Mouse (Mus musculus) kidney, embryonic 16.5 days (tissue): ENCODE results near the gene Cox6b1. TPM values are rescaled to one million over a fixed set of nuclear protein-coding genes. Genes with fewer than 3 reads are reported as not detected.

Experiments used
- ATAC-seq: fragments of 200-750 bp; cut with Nextera tagmentation; 2 replicates; pipeline ENCODE4 v1.8.0; 2017; ENCODE audit warnings: moderate TSS enrichment; ENCODE audit not compliant: low FRiP score, low TSS enrichment
- H3K27ac ChIP-seq: fragments of 300-500 bp; sonication (generic); 2 replicates; pipeline ENCODE4 v1.5.1; 2014; ENCODE audit warnings: low read length
- H3K27me3 ChIP-seq: fragments of 300-500 bp; sonication (generic); 2 replicates; pipeline ENCODE4 v1.6.1; 2014; ENCODE audit warnings: low read length, control low read depth, mixed read lengths; ENCODE audit not compliant: insufficient read depth
- H3K36me3 ChIP-seq: fragments of 300-500 bp; sonication (generic); 2 replicates; pipeline ENCODE4 v1.6.1; 2014; ENCODE audit warnings: low read length, control low read depth, mixed read lengths; ENCODE audit not compliant: insufficient read depth
- H3K4me1 ChIP-seq: fragments of 300-500 bp; sonication (generic); 2 replicates; pipeline ENCODE4 v1.6.1; 2014; ENCODE audit warnings: low read length, control low read depth, mixed read lengths; ENCODE audit not compliant: insufficient read depth
- H3K4me2 ChIP-seq: fragments of 300-500 bp; sonication (generic); replicated peaks from 2 replicates; pipeline ENCODE4 v1.6.1; 2014; ENCODE audit warnings: low read depth, low read length
- H3K4me3 ChIP-seq: fragments of 300-500 bp; sonication (generic); 2 replicates; pipeline ENCODE4 v1.5.1; 2014; ENCODE audit warnings: mild to moderate bottlenecking, low read length
- H3K9ac ChIP-seq: fragments of 300-500 bp; sonication (generic); replicated peaks from 2 replicates; pipeline ENCODE4 v1.6.1; 2014; ENCODE audit warnings: low read length
- H3K9me3 ChIP-seq: fragments of 300-500 bp; sonication (generic); 2 replicates; pipeline ENCODE4 v1.6.1; 2016; ENCODE audit warnings: low read length, control low read depth
- WGBS: fragments of 180-500 bp; shearing (Covaris S2); extraction: QIAGEN DNeasy Blood & Tissue Kit; methylation state at CpG from one replicate; pipeline ENCODE4 v1.1.7; 2014; 5-methylcytosine and 5-hydroxymethylcytosine counted together
- polyA plus RNA-seq: library from polyadenylated mRNA; unstranded; fragments of >200 nt; fragmentation: Nextera tagmentation; extraction: Ambion mirVana; gene quantifications from 2 replicates; pipeline ENCODE4 v1.2.1, GENCODE M21; 2015

The Cox6b1 gene
- polyA plus RNA-seq, 1 experiment from 2014 or later: 1,049 TPM

DNA sequence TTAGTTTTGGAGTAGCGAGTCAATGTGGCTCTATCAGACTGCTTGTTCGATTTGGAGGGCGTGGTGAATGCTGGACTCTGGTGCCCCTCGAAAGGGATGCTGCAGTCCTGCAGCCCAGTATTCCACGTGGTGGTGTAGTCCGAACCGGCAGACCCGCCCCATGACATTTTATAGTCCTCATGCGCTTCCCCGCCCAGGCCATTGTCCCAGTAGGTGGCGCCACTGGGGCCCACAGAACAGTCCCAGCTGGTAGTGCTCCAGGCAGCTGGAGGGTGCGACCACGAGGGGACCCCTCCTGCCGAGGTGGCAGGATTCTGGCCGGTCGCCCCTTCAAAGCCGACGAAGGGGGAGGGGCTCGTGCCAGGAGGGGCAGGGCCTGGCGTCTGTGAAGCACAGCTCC lies 8.7 kb upstream of the Cox6b1 start:
- Histone ChIP-seq H3K4me2 (peak overlapping the region; percentile 40), H3K9ac (no peak overlapping the region; the same call in 1 of the 2 replicates), H3K4me3 (peak overlapping the region; percentile 29), H3K27ac (no peak overlapping the region), H3K9me3 (no peaks in the 10 kb centered on the region), H3K36me3 (no peaks in the 10 kb centered on the region), H3K4me1 (peaks cover 15% of the 10 kb centered on the region), H3K27me3 (peaks cover 62% of the 10 kb centered on the region)
- WGBS: under 1% methylated on average over 20 of the region's 20 CpGs
- ATAC-seq: peak; percentile 76

DNA sequence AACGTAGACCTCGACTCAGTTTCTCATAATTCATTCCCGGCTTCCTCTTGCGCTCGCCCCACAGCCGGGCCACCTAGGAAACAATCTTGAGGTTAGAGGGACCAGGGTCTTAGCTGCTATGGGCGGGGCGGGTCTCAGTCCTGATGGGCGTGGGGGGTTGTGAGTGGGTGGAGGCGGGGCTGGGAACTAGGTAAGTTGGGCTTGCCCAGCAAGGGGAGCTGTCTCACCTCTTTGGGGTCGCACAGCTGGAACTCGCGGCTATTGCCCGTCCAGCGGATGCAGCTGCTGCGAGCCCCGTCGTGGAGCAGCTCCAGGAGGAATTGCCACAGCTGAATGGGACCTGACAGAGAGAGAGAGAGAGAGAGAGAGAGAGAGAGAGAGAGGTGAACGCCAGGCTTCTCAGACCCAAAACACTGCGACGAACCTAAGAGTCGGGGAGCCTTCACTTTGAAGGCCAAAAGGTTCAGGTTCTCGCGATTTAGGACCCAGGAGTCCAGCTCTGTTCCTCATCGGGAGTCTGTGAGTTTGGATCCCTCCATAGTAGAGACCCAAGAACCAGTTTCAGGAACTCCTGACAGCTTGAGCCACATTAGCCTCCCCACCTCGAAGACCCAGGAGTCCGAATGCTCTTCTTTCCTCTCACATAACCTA lies 7.9 kb upstream of the Cox6b1 start:
- 3% methylated on average over 27 of the region's 27 CpGs for WGBS

DNA sequence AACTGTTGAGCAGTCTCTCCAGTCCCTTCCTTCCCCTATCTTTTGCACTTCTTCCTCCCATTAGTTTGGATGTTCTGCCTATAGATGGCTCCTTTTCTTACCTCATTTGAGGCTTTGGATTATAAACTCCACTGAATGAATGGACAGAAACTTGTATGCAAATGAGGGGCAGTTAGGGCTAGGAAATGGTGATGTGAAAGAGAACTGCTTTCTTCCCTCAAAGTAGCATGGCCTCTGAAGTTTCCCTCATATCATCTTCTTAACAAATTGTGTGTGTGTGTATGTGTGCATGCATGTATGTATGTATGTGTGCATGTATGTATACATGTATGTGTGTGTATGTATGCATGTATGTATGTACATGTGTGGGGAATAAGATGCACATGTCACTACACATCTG lies 3.1 kb upstream of the Cox6b1 start:
- no peak for ATAC-seq
- no peaks in the 10 kb centered on the region for H3K9me3 ChIP-seq
- H3K27me3 ChIP-seq: peaks cover 35% of the 10 kb centered on the region

More for the DNA sequence above, 7.9 kb upstream of the Cox6b1 start:
- Histone ChIP-seq H3K36me3 (no peaks in the 10 kb centered on the region), H3K4me3 (peak overlapping the region; percentile 29; the same call in 1 of the 2 replicates), H3K9ac (no peak overlapping the region), H3K4me2 (0 out of 2 replicates have a peak overlapping the region, but pooled peaks have one; percentile 40), H3K9me3 (no peaks in the 10 kb centered on the region), H3K27me3 (peaks cover 62% of the 10 kb centered on the region), H3K27ac (no peak overlapping the region), H3K4me1 (peaks cover 8% of the 10 kb centered on the region)
- no peak for ATAC-seq

DNA sequence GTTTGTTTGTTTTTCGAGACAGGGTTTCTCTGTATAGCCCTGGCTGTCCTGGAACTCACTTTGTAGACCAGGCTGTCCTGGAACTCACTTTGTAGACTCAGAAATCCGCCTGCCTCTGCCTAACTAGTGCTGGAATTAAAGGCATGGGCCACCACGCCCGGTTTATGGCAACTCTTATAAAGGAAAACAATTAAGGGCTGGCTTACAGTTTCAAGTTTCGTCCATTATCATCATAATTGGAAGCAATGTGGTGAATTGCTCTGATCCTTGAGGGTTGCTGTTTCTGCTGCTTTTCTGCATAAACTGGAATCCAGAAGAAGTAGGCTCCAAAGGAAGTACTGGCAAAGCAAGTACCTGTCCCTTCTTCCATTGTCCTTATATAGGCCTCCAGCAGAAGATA lies 696 bp upstream of the Cox6b1 start:
- 83% methylated on average over 5 of the region's 5 CpGs for WGBS
- ATAC-seq: no peak
- Histone ChIP-seq H3K4me1 (peaks cover 7% of the 10 kb centered on the region), H3K9me3 (no peaks in the 10 kb centered on the region), H3K36me3 (peaks cover 27% of the 10 kb centered on the region), H3K27ac (no peak overlapping the region), H3K27me3 (peaks cover 14% of the 10 kb centered on the region; the same call in 1 of the 2 replicates), H3K4me2 (peak overlapping the region; percentile 62; the same call in 1 of the 2 replicates), H3K9ac (no peak overlapping the region), H3K4me3 (no peak overlapping the region)

More for the DNA sequence above, 3.1 kb upstream of the Cox6b1 start:
- Histone ChIP-seq H3K27ac (no peak overlapping the region), H3K4me3 (no peak overlapping the region), H3K9ac (no peak overlapping the region), H3K4me1 (peaks cover 7% of the 10 kb centered on the region), H3K36me3 (0 out of 2 replicates have a peak, but pooled peaks cover 3% of the 10 kb centered on the region), H3K4me2 (no peak overlapping the region)

DNA sequence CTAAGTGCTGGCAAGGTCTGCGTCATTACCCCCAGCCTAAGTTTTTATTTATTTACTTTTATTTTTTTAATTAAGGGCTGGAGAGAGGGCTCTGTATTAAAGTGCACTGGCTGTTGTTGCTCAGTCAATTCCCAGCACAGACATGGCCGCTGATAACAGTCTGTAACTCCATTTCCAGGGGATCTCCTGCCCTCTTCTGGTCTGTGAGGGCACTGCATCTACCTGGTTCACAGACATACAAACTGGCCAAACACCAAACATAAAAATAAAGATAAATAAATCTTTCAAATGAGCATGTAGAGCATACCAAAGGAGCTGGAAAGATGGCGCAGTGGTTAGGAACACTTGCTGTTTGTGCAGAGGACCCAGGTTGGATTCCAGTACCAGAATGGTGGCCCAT lies 6.7 kb downstream of the Cox6b1 start:
- WGBS: 83% methylated on average over 3 of the region's 3 CpGs
- H3K36me3 ChIP-seq: peaks cover 68% of the 10 kb centered on the region

DNA sequence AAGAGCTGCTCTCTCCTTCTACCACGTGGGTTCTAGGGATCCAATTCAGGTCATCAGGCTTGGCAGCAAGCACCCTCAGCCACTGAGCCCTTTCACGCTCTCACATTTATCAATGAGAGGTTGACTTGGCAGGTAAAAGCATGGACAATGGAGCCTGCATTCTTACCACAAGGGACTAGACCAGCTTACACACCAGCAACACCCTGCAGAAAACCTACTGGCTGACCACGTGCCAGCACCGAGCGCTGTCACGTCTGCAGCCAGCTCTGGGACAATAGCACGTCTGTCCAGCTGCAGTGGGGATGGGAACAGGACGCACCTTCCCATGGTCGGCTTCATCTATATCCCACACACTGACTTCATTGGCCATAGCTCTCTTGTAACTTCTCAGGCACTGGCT lies 7.3 kb downstream of the Cox6b1 start:
- H3K27ac ChIP-seq: no peak overlapping the region
- ATAC-seq: no peak
- WGBS: 96% methylated on average over 9 of the region's 9 CpGs

More for the DNA sequence above, 6.7 kb downstream of the Cox6b1 start:
- no peak overlapping the region for H3K9ac ChIP-seq
- no peaks in the 10 kb centered on the region for H3K9me3 ChIP-seq
- H3K27me3 ChIP-seq: no peaks in the 10 kb centered on the region
- H3K4me3 ChIP-seq: no peak overlapping the region
- ATAC-seq: no peak
- H3K4me1 ChIP-seq: no peaks in the 10 kb centered on the region
- no peak overlapping the region for H3K27ac ChIP-seq
- no peak overlapping the region for H3K4me2 ChIP-seq

DNA sequence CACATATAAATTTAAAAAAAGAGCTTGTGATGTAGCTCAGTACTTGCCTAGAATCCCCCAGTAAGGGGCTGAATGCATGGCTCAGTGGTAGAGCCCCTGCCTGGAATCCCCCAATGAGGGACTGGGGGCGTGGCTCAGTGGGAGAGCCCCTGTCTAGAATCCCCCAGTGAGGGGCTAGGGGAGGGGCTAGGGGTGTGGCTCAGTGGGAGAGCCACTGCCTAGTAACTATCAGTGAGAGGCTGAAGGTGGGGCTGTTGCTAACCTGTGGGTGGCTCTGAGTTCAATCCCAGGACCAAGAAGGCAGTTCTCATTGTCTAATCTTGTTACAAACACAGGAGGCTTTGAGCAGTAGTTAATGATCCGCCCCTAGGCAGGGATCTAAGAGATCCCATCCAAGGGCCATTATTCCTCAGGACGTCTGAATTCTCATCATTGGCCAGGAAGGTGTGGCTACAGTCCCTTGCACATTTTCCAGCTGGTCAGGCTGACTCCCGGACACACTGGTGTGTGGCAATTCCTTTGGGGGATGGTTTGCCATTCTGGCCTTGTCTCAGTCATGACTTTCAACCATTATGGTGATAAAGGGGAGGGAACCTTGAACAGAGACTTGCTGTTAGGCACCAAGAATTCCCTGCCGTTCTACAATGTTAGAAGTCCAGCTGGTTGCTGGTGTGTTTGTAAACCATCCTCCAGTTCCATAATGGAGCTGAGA lies 10.7 kb downstream of the Cox6b1 start:
- Histone ChIP-seq H3K9me3 (no peaks in the 10 kb centered on the region), H3K9ac (no peak overlapping the region), H3K27me3 (no peaks in the 10 kb centered on the region), H3K27ac (no peak overlapping the region), H3K4me3 (no peak overlapping the region), H3K4me1 (peaks cover 12% of the 10 kb centered on the region), H3K4me2 (no peak overlapping the region), H3K36me3 (peaks cover 43% of the 10 kb centered on the region)
- ATAC-seq: no peak
- 67% methylated on average over 5 of the region's 5 CpGs for WGBS

More for the DNA sequence above, 7.3 kb downstream of the Cox6b1 start:
- Histone ChIP-seq H3K4me2 (no peak overlapping the region), H3K4me3 (no peak overlapping the region), H3K9me3 (no peaks in the 10 kb centered on the region), H3K4me1 (no peaks in the 10 kb centered on the region), H3K36me3 (peaks cover 63% of the 10 kb centered on the region), H3K27me3 (no peaks in the 10 kb centered on the region), H3K9ac (no peak overlapping the region)

DNA sequence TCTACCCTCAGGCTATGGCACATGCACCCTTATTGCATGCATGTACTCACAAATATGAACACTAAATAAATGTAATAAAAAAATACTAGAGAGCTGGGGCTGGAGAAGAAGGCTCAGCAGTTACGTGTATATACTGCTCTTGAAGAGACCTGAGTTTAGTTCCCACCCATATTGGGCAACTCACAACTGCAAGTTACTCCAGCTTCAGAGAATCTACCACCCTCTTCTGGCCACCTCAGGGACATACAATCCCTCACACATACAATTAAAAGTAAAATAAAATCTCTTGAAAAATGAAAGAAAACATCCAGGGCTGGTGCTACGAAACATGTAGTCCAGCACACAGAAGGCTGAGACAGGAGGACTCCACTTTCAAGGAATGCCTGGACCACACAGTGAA lies 11.5 kb downstream of the Cox6b1 start:
- no peaks in the 10 kb centered on the region for H3K9me3 ChIP-seq
- H3K4me1 ChIP-seq: peaks cover 12% of the 10 kb centered on the region
- ATAC-seq: no peak
- H3K36me3 ChIP-seq: peaks cover 41% of the 10 kb centered on the region
- no peak overlapping the region for H3K4me3 ChIP-seq
- no peaks in the 10 kb centered on the region for H3K27me3 ChIP-seq
- H3K4me2 ChIP-seq: no peak overlapping the region
- no peak overlapping the region for H3K27ac ChIP-seq
- WGBS: 73% methylated on average over 2 of the region's 2 CpGs
- H3K9ac ChIP-seq: no peak overlapping the region

DNA sequence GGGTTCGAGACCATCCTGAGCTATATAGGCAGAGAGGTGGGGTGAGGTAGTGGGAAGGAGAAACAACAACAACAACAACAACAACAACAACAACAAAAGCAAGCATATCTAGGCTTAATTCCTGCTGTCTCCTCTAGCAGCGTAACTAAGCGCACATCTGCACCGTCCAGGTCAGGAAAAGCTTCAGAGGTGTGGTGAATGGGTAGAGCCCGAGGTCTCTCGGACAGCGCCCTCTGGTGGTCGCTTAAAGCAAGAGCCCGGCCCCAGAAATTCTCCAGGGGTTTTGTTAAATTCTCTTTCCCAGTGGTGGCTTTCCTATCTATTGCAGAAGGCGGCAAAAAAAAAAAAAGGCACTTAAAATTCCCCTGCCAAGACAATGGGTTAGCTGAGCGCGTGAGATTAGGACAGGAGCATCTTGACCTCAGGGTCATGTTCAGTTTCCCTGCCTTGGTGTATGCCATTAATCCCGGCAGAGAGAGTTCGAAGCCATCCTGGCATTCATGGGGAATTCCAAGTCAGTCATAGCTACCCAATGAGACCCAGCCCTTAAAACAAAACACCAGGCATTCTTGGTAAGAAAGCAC lies 12.3 kb downstream of the Cox6b1 start:
- Histone ChIP-seq H3K4me3 (no peak overlapping the region), H3K4me1 (peaks cover 12% of the 10 kb centered on the region), H3K27me3 (no peaks in the 10 kb centered on the region), H3K36me3 (peaks cover 33% of the 10 kb centered on the region), H3K27ac (no peak overlapping the region; the same call in 1 of the 2 replicates), H3K9me3 (no peaks in the 10 kb centered on the region), H3K9ac (no peak overlapping the region), H3K4me2 (0 out of 2 replicates have a peak overlapping the region, but pooled peaks have one; percentile 12)
- 23% methylated on average over 14 of the region's 14 CpGs for WGBS
- peak; percentile 55; the same call in 1 of the 2 replicates for ATAC-seq
